7 mouse cellular contexts compared by ENCODE assay signal in the genomic region with DNA sequence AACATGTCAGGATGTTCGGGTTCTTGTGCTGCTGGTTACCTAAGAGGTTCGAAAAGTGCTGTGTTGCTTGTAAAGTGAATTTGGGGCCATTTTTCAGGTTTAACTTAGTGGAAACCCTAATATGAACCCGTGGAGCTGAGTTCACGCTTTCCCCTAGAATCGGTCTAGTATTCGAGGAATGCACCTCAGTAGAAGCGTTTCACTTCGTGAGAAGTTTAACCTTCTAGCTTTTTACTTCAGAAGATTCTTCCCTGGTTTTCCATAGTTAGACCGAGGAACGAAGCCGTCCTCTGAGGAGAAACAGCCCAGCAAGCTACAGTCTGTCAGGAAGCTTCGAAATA. TPM values are rescaled to one million over a fixed set of nuclear protein-coding genes. Genes with fewer than 3 reads are reported as not detected.
DNase-seq lines count a peak whose midpoint lies in the region; ATAC-seq lines count a peak whose summit lies in the region.

No protein-coding gene starts in this region.

- no peaks in the 10 kb centered on the region for H3K9me3 ChIP-seq in neural tube, embryonic 11.5 days (ENCODE audit: control insufficient read depth, low read length)
- no peaks in the 10 kb centered on the region for H3K9me3 ChIP-seq in limb, embryonic 12.5 days
- no peaks in the 10 kb centered on the region for H3K9me3 ChIP-seq in stomach, embryonic 14.5 days (ENCODE audit: control insufficient read depth, low read depth, low read length)

- peaks cover 10% of the 10 kb centered on the region for H3K4me1 ChIP-seq in neural tube, embryonic 11.5 days (ENCODE audit: control insufficient read depth, insufficient read depth, low read length)
- peaks cover 15% of the 10 kb centered on the region for H3K4me1 ChIP-seq in limb, embryonic 12.5 days (replicated peaks)
- H3K4me1 ChIP-seq in stomach, embryonic 14.5 days (ENCODE audit: control insufficient read depth, insufficient read depth, low read length): peaks cover 8% of the 10 kb centered on the region; the same call in 1 of the 2 replicates

- H3K4me2 ChIP-seq in neural tube, embryonic 11.5 days (ENCODE audit: low read depth): peak overlapping the region; percentile 47
- H3K4me2 ChIP-seq in limb, embryonic 12.5 days: peak overlapping the region; percentile 82
- H3K4me2 ChIP-seq in stomach, embryonic 14.5 days (replicated peaks; ENCODE audit: low read depth, low read length): peak overlapping the region; percentile 60

- WGBS in neural tube, embryonic 11.5 days: 9% methylated on average over 12 of the region's 12 CpGs
- WGBS in limb, embryonic 12.5 days: 11% methylated on average over 12 of the region's 12 CpGs
- 8% methylated on average over 12 of the region's 12 CpGs for WGBS in stomach, embryonic 14.5 days

- peak overlapping the region; percentile 73 for H3K4me3 ChIP-seq in neural tube, embryonic 11.5 days (ENCODE audit: low read depth, low read length)
- H3K4me3 ChIP-seq in limb, embryonic 12.5 days (replicated peaks): peak overlapping the region; percentile 95
- H3K4me3 ChIP-seq in stomach, embryonic 14.5 days (ENCODE audit: low read depth, low read length): peak overlapping the region; percentile 96

- peak overlapping the region; percentile 1; the same call in 1 of the 2 replicates for H3K9ac ChIP-seq in neural tube, embryonic 11.5 days (ENCODE audit: low read length)
- 0 out of 2 replicates have a peak overlapping the region, but pooled peaks have one; percentile 37 for H3K9ac ChIP-seq in limb, embryonic 12.5 days (replicated peaks)
- H3K9ac ChIP-seq in stomach, embryonic 14.5 days (replicated peaks; ENCODE audit: low read depth, low read length): peak overlapping the region; percentile 33; the same call in 1 of the 2 replicates

- H3K27ac ChIP-seq in neural tube, embryonic 11.5 days (ENCODE audit: low read depth, low read length): no peak overlapping the region
- no peak overlapping the region for H3K27ac ChIP-seq in limb, embryonic 12.5 days
- H3K27ac ChIP-seq in stomach, embryonic 14.5 days (ENCODE audit: low read length): no peak overlapping the region

- ATAC-seq in neural tube, embryonic 11.5 days (ENCODE audit: insufficient read depth, low FRiP score, low TSS enrichment): no peak
- ATAC-seq in erythroid progenitor cell, adult 5-6 weeks (replicated peaks; ENCODE audit: low FRiP score, poor library complexity, severe bottlenecking): peak; percentile 26
- ATAC-seq in limb, embryonic 12.5 days (ENCODE audit: insufficient number of reproducible peaks, insufficient read depth, low FRiP score, low TSS enrichment, low read depth): no peak; the same call in 1 of the 2 replicates
- no peak for ATAC-seq in stomach, embryonic 14.5 days (ENCODE audit: insufficient number of reproducible peaks, insufficient read depth, low FRiP score, low read depth)

- H3K36me3 ChIP-seq in neural tube, embryonic 11.5 days (ENCODE audit: control insufficient read depth, insufficient read depth, low read length): no peaks in the 10 kb centered on the region; the same call in 1 of the 2 replicates
- H3K36me3 ChIP-seq in limb, embryonic 12.5 days: peaks cover 5% of the 10 kb centered on the region
- H3K36me3 ChIP-seq in stomach, embryonic 14.5 days (ENCODE audit: control insufficient read depth, insufficient read depth, low read length): peaks cover 1% of the 10 kb centered on the region; the same call in 1 of the 2 replicates

- no peaks in the 10 kb centered on the region for H3K27me3 ChIP-seq in neural tube, embryonic 11.5 days (ENCODE audit: control insufficient read depth, insufficient read depth, low read length)
- no peaks in the 10 kb centered on the region for H3K27me3 ChIP-seq in limb, embryonic 12.5 days
- no peaks in the 10 kb centered on the region for H3K27me3 ChIP-seq in stomach, embryonic 14.5 days (ENCODE audit: control insufficient read depth, insufficient read depth, low read length)

- no peak for DNase-seq in neural tube, embryonic 11.5 days (ENCODE audit: low spot score)
- no peak for DNase-seq in neural tube, embryonic 10.5 days (ENCODE audit: extremely low spot score, low spot score)
- no peak for DNase-seq in gastrocnemius, adult 8-10 months (ENCODE audit: low spot score in 2 of 2)
- no peak for DNase-seq in cerebellum, postnatal 36 days

RNA-seq across cellular contexts. Expression of gene Eif2s2, which starts 0.3 kb away (rescaled TPM):
- polyA plus RNA-seq in neural tube, embryonic 11.5 days (2014; fragmentation: Nextera tagmentation; extraction: Ambion mirVana): 122 and 131 TPM in 2 replicates
- 91.5 and 115 TPM in 2 replicates for total RNA-seq in erythroid progenitor cell, adult 5-6 weeks (2015; ENCODE audit: low replicate concordance)
- 107 and 121 TPM in 2 replicates for total RNA-seq in erythroid progenitor cell, adult 5-6 weeks (2017; ENCODE audit: low replicate concordance)
- 107 and 113 TPM in 2 replicates for polyA plus RNA-seq in limb, embryonic 12.5 days (2016; fragmentation: Nextera tagmentation; extraction: Ambion mirVana)
- polyA plus RNA-seq in stomach, embryonic 14.5 days (2014; fragmentation: Nextera tagmentation; extraction: Ambion mirVana): 101 and 108 TPM in 2 replicates
- 100 to 1,000 TPM; 117 to 137 (median 121) TPM for total RNA-seq in gastrocnemius, adult 8-10 months (2022)
